Mouse (Mus musculus): ENCODE measurements around the gene Cntnap1. TPM values are rescaled to one million over a fixed set of nuclear protein-coding genes. Genes with fewer than 3 reads are reported as not detected.

Cntnap1 gene
- polyA plus RNA-seq, 1 experiment from 2014 or later = 2.6 TPM

DNA sequence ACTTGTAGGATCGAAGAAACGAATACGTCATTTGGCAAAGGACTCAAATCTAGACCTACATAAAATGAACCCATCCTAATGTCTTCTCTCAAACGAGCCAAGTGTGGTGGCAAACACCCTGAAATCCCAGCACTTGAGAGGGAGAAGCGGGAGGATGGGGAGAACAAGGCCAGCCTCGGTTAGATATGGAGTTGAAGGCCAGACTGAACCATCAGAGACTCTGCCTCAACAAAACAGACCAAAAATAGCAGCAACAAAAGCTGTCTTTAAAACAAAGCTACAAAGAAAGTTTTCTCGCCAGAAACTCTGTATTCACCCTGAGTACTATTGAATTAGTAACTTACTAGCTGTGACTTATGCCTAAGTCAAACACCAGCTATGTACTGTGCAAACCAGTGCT is 33.3 kb upstream of the Cntnap1 start:
- peaks cover 18% of the 10 kb centered on the region for H3K4me1 ChIP-seq
- no peak overlapping the region for H3K9ac ChIP-seq
- H3K27me3 ChIP-seq (replicated peaks) = no peaks in the 10 kb centered on the region
- no peaks in the 10 kb centered on the region for H3K36me3 ChIP-seq
- no peak for ATAC-seq (ENCODE audit: insufficient read depth, low FRiP score, low read depth)
- H3K4me2 ChIP-seq = no peak overlapping the region
- no peak overlapping the region for H3K27ac ChIP-seq
- H3K9me3 ChIP-seq = no peaks in the 10 kb centered on the region
- H3K4me3 ChIP-seq (replicated peaks) = no peak overlapping the region
- WGBS = 73% methylated on average over 7 of the region's 7 CpGs

- Histone ChIP-seq H3K4me3 (replicated peaks) (peak overlapping the region; percentile 23), H3K4me2 (peak overlapping the region; percentile 50), H3K27ac (peak overlapping the region; percentile 80), H3K27me3 (replicated peaks) (no peaks in the 10 kb centered on the region), H3K9me3 (no peaks in the 10 kb centered on the region), H3K36me3 (no peaks in the 10 kb centered on the region), H3K4me1 (peaks cover 15% of the 10 kb centered on the region), H3K9ac (no peak overlapping the region)
- peak; percentile 50; the same call in 1 of the 2 replicates for ATAC-seq (ENCODE audit: insufficient read depth, low FRiP score, low read depth)
- WGBS = 15% methylated on average over 15 of the region's 15 CpGs
Observed at GRCm38 (mm10) chr11:101138536-101139181, 31.7 kb upstream of the Cntnap1 start.

- Histone ChIP-seq H3K9ac (0 out of 2 replicates have a peak overlapping the region, but pooled peaks have one; percentile 5), H3K4me2 (peak overlapping the region; percentile 57), H3K36me3 (no peaks in the 10 kb centered on the region), H3K27ac (peak overlapping the region; percentile 51; the same call in 1 of the 2 replicates), H3K9me3 (no peaks in the 10 kb centered on the region), H3K27me3 (replicated peaks) (no peaks in the 10 kb centered on the region), H3K4me1 (peaks cover 15% of the 10 kb centered on the region), H3K4me3 (replicated peaks) (peak overlapping the region; percentile 26)
- 37% methylated on average over 27 of the region's 27 CpGs for WGBS
- ATAC-seq (ENCODE audit: insufficient read depth, low FRiP score, low read depth) = no peak
Observed at GRCm38 (mm10) chr11:101140164-101140819, 30.0 kb upstream of the Cntnap1 start.

DNA sequence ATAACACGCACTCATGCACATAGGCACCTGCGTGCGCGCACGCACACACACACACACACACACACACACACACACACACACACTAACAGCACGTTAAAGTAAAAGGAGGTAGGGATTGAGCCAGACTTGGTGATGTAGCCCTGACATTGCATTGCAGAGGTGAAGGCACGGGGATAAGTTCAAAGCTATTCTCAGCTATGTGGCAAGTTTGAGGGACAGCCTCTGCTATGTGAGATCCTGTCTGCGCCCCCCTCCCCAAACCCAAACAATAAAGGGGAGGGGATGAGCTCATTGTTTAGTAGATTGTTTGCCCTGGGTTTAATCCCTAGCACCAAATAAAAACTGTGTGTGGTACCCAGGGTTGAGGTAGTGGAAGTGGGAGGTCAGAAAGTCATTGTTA is 29.2 kb upstream of the Cntnap1 start:
- no peak overlapping the region for H3K4me3 ChIP-seq (replicated peaks)
- H3K27ac ChIP-seq = no peak overlapping the region
- H3K27me3 ChIP-seq (replicated peaks) = no peaks in the 10 kb centered on the region
- H3K36me3 ChIP-seq = no peaks in the 10 kb centered on the region
- no peak overlapping the region for H3K9ac ChIP-seq
- WGBS = 76% methylated on average over 8 of the region's 8 CpGs
- no peak for ATAC-seq (ENCODE audit: insufficient read depth, low FRiP score, low read depth)
- H3K4me2 ChIP-seq = no peak overlapping the region
- peaks cover 15% of the 10 kb centered on the region for H3K4me1 ChIP-seq
- no peaks in the 10 kb centered on the region for H3K9me3 ChIP-seq

DNA sequence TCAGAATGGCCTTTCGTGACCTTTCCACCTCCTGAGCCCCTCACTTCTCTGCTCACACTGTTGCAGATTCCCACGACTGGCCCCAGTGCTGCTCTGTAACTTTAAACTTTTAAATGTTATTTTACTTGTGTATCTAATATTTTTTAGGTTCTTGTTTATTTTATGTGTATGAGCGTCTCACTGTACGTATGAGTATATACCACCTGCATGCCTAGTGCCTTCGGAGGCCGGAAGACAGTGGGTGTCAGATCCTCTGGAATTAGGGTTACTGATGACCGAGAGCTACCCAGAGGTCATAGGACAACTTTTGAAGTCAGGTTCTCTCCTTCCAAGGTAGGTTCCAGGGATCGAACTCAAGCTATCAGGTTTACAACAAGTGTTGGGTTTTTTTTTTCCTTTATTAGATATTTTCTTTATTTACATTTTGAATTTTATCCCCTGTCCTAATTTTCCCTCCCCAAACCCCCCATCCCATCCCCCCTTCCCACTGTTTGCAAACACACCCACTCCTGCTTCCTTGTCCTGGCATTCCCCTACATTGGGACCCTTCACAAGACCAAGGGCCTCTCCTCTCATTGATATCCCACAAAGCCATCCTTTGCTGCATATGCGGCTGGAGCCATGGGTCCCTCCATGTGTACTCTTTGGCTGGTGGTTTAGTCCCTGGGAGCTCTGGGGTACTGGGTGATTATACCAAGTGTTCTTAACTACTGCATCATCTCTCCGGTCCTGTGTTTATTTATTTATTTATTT is 27.9 kb upstream of the Cntnap1 start:
- H3K27me3 ChIP-seq (replicated peaks) = no peaks in the 10 kb centered on the region
- no peak overlapping the region for H3K27ac ChIP-seq
- H3K9ac ChIP-seq = no peak overlapping the region
- no peak overlapping the region for H3K4me2 ChIP-seq
- H3K9me3 ChIP-seq = no peaks in the 10 kb centered on the region
- peaks cover 15% of the 10 kb centered on the region for H3K4me1 ChIP-seq
- no peaks in the 10 kb centered on the region for H3K36me3 ChIP-seq
- H3K4me3 ChIP-seq (replicated peaks) = no peak overlapping the region
- WGBS = 83% methylated on average over 10 of the region's 10 CpGs
- no peak for ATAC-seq (ENCODE audit: insufficient read depth, low FRiP score, low read depth)

DNA sequence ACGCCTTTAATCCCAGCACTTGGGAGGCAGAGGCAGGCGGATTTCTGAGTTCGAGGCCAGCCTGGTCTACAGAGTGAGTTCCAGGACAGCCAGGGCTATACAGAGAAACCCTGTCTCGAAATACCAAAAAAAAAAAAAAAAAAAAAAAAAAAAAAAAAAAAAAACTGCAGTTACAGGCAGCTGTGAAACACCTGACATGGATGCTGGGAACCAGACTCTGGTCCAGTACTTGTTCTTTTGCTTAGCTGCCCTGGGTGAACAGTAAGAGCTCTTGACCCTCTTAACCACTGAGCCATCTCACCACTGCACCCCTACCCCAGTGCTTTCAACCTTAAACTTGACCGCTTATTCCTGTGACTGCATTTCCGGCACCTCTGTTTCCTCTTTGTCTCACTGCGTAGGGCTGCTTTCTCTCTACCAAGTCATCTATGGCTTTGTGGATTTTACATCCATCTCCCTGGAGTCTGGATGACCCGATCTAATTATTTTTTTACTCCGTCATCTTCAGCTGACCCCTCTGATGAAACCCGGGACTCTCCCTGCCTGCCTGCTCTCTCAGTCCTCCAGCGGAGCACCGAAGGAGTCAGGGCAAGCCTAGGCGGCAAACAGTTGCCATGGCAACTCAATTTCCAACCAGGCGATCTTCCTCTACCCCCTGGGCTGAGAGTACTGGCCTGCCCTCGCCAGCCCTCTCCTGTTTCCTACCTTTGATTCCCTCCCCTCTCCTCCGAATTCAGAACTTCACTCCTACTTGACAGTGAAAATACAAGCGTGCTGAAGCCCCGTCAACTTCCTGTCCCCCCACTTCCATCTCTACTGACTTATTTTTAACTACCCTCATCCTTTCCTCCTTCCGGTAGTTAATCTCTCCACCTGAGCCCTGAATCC is 26.7 kb upstream of the Cntnap1 start:
- no peak for ATAC-seq (ENCODE audit: insufficient read depth, low FRiP score, low read depth)
- no peaks in the 10 kb centered on the region for H3K9me3 ChIP-seq
- peak overlapping the region; percentile 21; the same call in 1 of the 2 replicates for H3K4me3 ChIP-seq (replicated peaks)
- H3K36me3 ChIP-seq = no peaks in the 10 kb centered on the region
- H3K27ac ChIP-seq = no peak overlapping the region
- peaks cover 13% of the 10 kb centered on the region for H3K4me1 ChIP-seq
- 22% methylated on average over 19 of the region's 19 CpGs for WGBS
- H3K27me3 ChIP-seq (replicated peaks) = no peaks in the 10 kb centered on the region
- no peak overlapping the region for H3K9ac ChIP-seq
- peak overlapping the region; percentile 50 for H3K4me2 ChIP-seq

DNA sequence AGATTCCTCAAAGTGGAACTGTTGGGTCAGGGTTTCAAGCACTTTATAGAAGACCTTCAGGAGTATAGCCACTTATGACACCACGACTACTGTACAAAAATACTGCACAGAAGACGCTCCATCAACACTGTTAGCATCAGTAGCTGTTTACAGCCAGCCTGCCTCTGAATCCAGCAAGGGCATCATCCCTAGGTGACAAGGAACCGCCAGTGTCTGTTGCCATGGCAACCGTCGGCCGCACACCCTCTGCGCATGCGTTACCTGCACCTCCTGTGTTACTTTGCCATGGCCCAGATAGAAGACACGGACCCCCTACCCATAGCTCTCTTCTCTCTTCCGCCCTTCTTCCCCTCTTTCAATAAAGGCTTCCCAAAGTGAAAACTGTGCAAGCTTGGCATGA is 23.9 kb upstream of the Cntnap1 start:
- H3K9ac ChIP-seq = no peak overlapping the region
- no peaks in the 10 kb centered on the region for H3K36me3 ChIP-seq
- ATAC-seq (ENCODE audit: insufficient read depth, low FRiP score, low read depth) = no peak
- no peak overlapping the region for H3K27ac ChIP-seq
- H3K4me2 ChIP-seq = no peak overlapping the region
- no peaks in the 10 kb centered on the region for H3K9me3 ChIP-seq
- 41% methylated on average over 10 of the region's 10 CpGs for WGBS
- peaks cover 8% of the 10 kb centered on the region; the same call in 1 of the 2 replicates for H3K4me1 ChIP-seq
- no peak overlapping the region for H3K4me3 ChIP-seq (replicated peaks)
- no peaks in the 10 kb centered on the region for H3K27me3 ChIP-seq (replicated peaks)

DNA sequence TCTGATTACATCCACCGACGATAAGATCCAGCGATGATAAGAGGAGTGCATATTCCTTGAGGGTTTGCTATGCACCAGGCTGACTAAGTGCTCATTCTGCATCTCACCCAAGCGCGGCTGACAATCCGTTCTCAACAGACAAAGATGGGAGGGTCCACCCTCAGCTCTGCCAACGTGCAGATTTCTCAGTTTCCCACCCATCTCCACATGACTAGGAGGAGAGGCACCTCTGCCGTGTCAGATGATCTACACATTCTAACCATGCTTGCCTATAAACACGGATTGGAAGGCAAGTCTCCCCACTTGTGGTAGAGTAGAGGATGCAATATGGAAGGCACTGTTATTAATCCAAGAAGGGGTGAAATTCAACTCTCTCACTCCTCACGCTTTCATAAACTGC is 21.6 kb upstream of the Cntnap1 start:
- peaks cover 8% of the 10 kb centered on the region; the same call in 1 of the 2 replicates for H3K4me1 ChIP-seq
- H3K36me3 ChIP-seq = no peaks in the 10 kb centered on the region
- H3K27me3 ChIP-seq (replicated peaks) = no peaks in the 10 kb centered on the region
- no peak overlapping the region for H3K9ac ChIP-seq
- no peak for ATAC-seq (ENCODE audit: insufficient read depth, low FRiP score, low read depth)
- H3K9me3 ChIP-seq = no peaks in the 10 kb centered on the region
- H3K4me3 ChIP-seq (replicated peaks) = no peak overlapping the region
- H3K27ac ChIP-seq = peak overlapping the region; percentile 89
- H3K4me2 ChIP-seq = 0 out of 2 replicates have a peak overlapping the region, but pooled peaks have one; percentile 1
- WGBS = 55% methylated on average over 10 of the region's 10 CpGs

DNA sequence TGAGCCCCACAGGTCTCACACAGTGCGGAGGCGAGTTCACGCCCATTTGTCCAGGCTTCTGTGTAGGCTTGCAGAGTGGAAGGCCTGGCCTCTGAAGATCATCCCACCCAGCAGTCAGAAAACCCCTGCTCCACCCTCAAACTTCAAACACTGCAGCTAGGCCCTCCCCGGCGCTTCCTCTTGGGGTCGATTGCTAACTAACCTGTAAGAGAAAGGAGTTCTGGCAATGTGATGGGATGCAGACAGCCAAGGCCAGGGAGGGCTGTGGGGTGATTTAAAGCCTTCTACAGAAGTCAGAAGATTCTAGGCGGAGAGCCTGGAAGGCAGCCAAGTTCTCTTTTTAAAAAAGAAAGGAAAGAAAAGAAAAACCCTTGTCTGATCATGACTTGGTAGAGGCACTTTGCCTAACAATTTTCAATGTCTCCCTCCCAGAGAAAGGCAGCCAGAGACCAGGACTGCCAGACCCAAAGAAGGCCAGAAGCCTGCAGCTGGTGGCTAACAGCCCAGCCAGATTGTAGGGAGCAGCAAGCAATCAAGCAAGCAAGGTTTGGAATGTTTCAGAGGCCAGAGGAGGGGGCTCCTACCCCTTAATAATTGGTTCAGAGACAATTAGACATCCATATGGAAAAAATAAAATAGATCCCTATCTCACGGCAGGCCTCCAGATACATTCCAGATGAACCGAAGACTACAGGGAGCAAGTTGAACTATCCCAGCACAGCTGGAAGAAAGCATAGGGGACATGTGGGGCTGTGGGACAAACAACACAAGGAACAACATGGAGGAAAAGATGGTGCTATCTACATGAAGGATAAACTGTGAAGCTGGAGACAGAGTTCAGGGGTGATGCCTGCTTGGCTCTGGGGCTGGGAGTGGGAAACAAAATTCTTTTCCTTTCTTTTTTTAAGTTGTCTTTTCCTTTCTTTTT is 20.9 kb upstream of the Cntnap1 start:
- 0 out of 2 replicates have a peak overlapping the region, but pooled peaks have one; percentile 1 for H3K4me2 ChIP-seq

DNA sequence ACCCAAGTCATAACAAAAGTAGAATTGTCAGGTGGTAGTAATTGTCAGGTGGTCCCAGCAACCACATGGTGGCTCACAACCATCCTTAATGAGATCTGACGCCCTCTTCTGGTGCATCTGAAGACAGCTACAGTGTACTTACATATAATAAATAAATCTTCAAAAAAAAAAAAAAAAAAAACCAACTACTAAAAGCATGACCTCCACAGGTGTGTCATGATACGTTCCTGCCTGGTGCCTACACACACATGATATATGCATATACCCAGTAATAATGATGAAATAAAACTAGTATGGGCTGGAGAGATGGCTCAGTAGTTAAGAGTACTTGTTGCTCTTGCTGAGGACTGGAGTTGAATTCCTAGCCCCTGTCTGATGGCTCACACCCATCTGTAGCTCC is 19.3 kb upstream of the Cntnap1 start:
- Histone ChIP-seq H3K27ac (no peak overlapping the region), H3K9ac (no peak overlapping the region), H3K4me3 (replicated peaks) (no peak overlapping the region), H3K9me3 (no peaks in the 10 kb centered on the region), H3K4me1 (peaks cover 10% of the 10 kb centered on the region; the same call in 1 of the 2 replicates), H3K36me3 (no peaks in the 10 kb centered on the region), H3K27me3 (replicated peaks) (no peaks in the 10 kb centered on the region), H3K4me2 (no peak overlapping the region)
- no peak for ATAC-seq (ENCODE audit: insufficient read depth, low FRiP score, low read depth)
- WGBS = 55% methylated on average over 2 of the region's 2 CpGs

More for the DNA sequence above, 20.9 kb upstream of the Cntnap1 start:
- 26% methylated on average over 9 of the region's 9 CpGs for WGBS
- Histone ChIP-seq H3K4me3 (replicated peaks) (no peak overlapping the region), H3K4me1 (peaks cover 8% of the 10 kb centered on the region; the same call in 1 of the 2 replicates), H3K36me3 (no peaks in the 10 kb centered on the region), H3K27me3 (replicated peaks) (no peaks in the 10 kb centered on the region), H3K27ac (peak overlapping the region; percentile 89), H3K9me3 (no peaks in the 10 kb centered on the region), H3K9ac (no peak overlapping the region)
- ATAC-seq (ENCODE audit: insufficient read depth, low FRiP score, low read depth) = peak; percentile 65

All from stomach, embryonic 15.5 days (tissue).